Mouse (Mus musculus) hindbrain, embryonic 12.5 days (tissue): ENCODE measurements around the gene Cep250. TPM values are rescaled to one million over a fixed set of nuclear protein-coding genes. Genes with fewer than 3 reads are reported as not detected.

Experiments used
- ATAC-seq: fragments of 200-750 bp; cut with Nextera tagmentation; 2 replicates; pipeline ENCODE4 v1.8.0; 2017; ENCODE audit warnings: moderate TSS enrichment; ENCODE audit not compliant: low FRiP score
- H3K27ac ChIP-seq: fragments of 300-500 bp; sonication (generic); 2 replicates; pipeline ENCODE4 v1.5.1; 2016; ENCODE audit warnings: mild to moderate bottlenecking
- H3K27me3 ChIP-seq: fragments of 300-500 bp; sonication (generic); 2 replicates; pipeline ENCODE4 v1.6.1; 2016; ENCODE audit warnings: mild to moderate bottlenecking
- H3K36me3 ChIP-seq: fragments of 300-500 bp; sonication (generic); 2 replicates; pipeline ENCODE4 v1.6.1; 2016; ENCODE audit warnings: mild to moderate bottlenecking
- H3K4me1 ChIP-seq: fragments of 300-500 bp; sonication (generic); 2 replicates; pipeline ENCODE4 v1.6.1; 2016
- H3K4me2 ChIP-seq: fragments of 300-500 bp; sonication (generic); replicated peaks from 2 replicates; pipeline ENCODE4 v1.6.1; 2016; ENCODE audit warnings: mild to moderate bottlenecking
- H3K4me3 ChIP-seq: fragments of 300-500 bp; sonication (generic); 2 replicates; pipeline ENCODE4 v1.5.1; 2016; ENCODE audit warnings: mild to moderate bottlenecking
- H3K9ac ChIP-seq: fragments of 300-500 bp; sonication (generic); 2 replicates; pipeline ENCODE4 v1.6.1; 2016; ENCODE audit warnings: mild to moderate bottlenecking, moderate library complexity
- H3K9me3 ChIP-seq: fragments of 300-500 bp; sonication (generic); replicated peaks from 2 replicates; pipeline ENCODE4 v1.6.1; 2016; ENCODE audit warnings: mild to moderate bottlenecking
- WGBS: fragments of 180-500 bp; shearing (Covaris S2); methylation state at CpG from one replicate; pipeline ENCODE4 v1.1.7; 2016; 5-methylcytosine and 5-hydroxymethylcytosine counted together
- polyA plus RNA-seq: library from polyadenylated mRNA; unstranded; fragments of >200 nt; fragmentation: Nextera tagmentation; extraction: Ambion mirVana; gene quantifications from 2 replicates; pipeline ENCODE4 v1.2.1, GENCODE M21; 2016

Cep250 gene
- polyA plus RNA-seq, 1 experiment from 2014 or later, result 26.9 TPM

DNA sequence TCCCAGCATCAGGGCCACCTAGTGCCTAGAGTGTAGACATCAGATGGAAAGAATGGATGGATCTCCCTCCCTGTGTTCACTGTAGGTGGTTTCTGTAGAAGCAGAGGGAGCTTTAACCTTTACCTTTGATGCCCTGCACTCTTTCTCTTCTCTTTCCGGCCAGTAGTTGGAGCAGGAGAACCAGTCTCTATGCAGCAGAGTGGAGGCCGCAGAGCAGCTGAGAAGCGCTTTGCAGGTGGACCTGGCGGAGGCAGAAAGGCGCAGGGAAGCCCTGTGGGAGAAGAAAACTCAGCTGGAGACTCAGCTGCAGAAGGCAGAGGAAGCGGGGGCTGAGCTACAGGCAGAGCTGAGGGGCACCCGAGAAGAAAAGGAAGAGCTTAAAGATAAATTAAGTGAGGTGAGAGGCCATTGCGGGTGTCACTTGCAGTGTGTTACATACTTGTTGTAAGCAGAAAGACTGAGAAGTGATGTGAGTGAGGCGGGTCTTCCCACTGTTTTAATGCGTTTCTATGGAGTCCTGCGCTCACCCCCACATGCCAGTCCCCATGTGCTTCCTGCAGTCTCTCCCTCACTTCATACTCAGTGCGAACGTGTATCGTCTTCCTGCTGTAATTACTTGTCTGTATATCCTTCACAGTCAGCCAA lies 18.0 kb downstream of the Cep250 start:
- no peak overlapping the region for H3K4me2 ChIP-seq
- no peaks in the 10 kb centered on the region for H3K9me3 ChIP-seq
- H3K27me3 ChIP-seq, result no peaks in the 10 kb centered on the region
- H3K27ac ChIP-seq, result no peak overlapping the region
- no peak for ATAC-seq
- H3K36me3 ChIP-seq, result peaks cover 88% of the 10 kb centered on the region
- H3K4me3 ChIP-seq, result no peak overlapping the region
- no peak overlapping the region for H3K9ac ChIP-seq
- WGBS, result 83% methylated on average over 14 of the region's 14 CpGs
- H3K4me1 ChIP-seq, result no peaks in the 10 kb centered on the region

DNA sequence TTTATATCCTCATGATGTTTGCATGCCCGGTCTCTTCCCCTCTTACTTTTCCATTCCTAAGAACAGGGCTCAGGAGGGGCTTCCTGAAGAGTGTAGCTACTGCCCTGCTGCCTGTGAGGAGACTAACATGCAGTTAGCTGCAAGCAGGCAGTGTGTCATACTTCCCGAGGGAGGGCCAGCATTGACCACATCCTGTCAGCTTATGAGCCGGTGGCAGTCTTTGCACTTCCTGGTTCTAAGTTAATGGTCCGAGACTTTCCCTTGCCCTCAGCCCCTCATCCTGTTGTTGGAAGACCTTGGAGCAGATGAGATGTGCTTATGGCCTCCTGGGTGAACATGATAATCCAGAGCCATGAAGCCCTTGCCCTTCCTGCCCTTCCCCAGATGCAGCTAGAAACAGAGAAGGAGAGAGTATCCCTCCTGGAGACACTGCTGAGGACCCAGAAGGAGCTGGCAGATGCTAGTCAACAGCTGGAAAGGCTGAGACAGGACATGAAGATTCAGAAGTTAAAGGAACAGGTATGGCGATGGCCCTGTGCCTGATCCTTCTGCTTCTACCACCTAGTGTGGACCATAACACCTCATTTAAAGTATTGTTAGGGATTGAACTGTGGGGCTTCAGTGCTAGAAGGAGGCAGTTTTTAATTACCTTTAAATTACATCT lies 23.2 kb downstream of the Cep250 start:
- 94% methylated on average over 5 of the region's 5 CpGs for WGBS
- peaks cover 89% of the 10 kb centered on the region for H3K36me3 ChIP-seq
- ATAC-seq, result no peak
- no peaks in the 10 kb centered on the region for H3K27me3 ChIP-seq
- H3K9ac ChIP-seq, result no peak overlapping the region
- H3K4me2 ChIP-seq, result no peak overlapping the region
- H3K9me3 ChIP-seq, result no peaks in the 10 kb centered on the region
- no peak overlapping the region for H3K27ac ChIP-seq
- no peaks in the 10 kb centered on the region for H3K4me1 ChIP-seq
- H3K4me3 ChIP-seq, result no peak overlapping the region

DNA sequence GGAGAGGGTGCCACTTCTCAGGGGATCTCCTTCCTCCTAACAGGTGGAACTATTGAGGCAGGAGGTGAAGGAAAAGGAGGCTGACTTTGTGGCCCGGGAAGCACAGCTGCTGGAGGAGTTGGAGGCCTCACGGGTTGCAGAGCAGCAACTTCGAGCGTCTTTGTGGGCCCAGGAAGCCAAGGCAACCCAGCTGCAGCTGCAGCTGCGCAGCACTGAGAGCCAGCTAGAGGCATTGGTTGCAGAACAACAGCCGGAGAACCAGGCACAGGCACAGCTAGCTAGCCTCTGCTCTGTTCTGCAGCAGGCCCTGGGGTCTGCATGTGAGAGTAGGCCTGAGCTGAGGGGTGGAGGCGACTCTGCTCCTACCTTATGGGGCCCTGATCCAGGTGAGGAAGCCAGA lies 29.5 kb downstream of the Cep250 start:
- ATAC-seq, result no peak
- H3K9me3 ChIP-seq, result no peaks in the 10 kb centered on the region
- no peaks in the 10 kb centered on the region for H3K27me3 ChIP-seq
- no peak overlapping the region for H3K9ac ChIP-seq
- H3K27ac ChIP-seq, result no peak overlapping the region
- no peaks in the 10 kb centered on the region for H3K4me1 ChIP-seq
- H3K4me2 ChIP-seq, result no peak overlapping the region
- H3K36me3 ChIP-seq, result peaks cover 96% of the 10 kb centered on the region
- 85% methylated on average over 7 of the region's 7 CpGs for WGBS
- H3K4me3 ChIP-seq, result no peak overlapping the region

DNA sequence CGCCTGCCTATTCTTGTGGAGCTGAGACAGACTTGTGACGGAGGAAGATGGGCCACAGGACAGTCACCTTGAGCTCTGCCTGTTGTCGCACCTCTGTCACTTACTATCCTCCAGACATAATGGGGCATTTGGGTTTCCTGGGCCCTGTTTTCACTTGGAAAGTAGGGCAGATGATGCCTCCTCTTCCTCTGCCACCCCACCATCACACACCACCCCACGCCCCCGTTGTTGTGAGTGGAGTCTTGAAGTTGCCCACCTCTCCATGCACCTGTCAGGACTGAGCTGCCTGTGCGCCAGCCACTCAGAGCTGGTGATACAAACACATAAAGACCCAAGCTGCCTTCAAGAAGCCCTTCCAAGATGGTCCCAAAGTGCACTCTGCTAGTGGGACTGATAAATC lies 30.9 kb downstream of the Cep250 start:
- no peak for ATAC-seq
- 96% methylated on average over 6 of the region's 6 CpGs for WGBS

DNA sequence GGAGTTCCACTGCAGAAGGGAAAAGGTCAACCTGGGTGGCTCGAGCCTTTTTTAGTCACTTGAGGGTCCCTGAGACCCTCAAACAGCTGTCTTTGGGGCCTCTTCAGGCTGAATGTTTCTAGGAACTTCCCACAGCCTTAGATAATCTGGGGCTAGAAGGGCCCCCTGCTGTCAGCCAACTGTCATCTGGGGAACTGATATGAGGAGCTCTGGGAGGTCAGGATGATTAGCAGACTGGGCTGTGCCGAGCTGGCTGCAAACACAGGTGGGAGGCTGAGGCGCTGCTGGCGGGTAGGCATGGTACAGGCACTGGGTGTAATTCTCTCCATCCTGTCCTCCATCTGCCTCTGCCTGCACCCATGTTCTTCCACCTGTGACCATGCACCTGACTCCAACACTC lies 32.8 kb downstream of the Cep250 start:
- WGBS, result 83% methylated on average over 4 of the region's 4 CpGs
- Histone ChIP-seq H3K4me2 (no peak overlapping the region), H3K4me3 (no peak overlapping the region), H3K9me3 (no peaks in the 10 kb centered on the region), H3K36me3 (peaks cover 98% of the 10 kb centered on the region), H3K9ac (no peak overlapping the region), H3K27ac (no peak overlapping the region), H3K4me1 (no peaks in the 10 kb centered on the region), H3K27me3 (no peaks in the 10 kb centered on the region)
- no peak for ATAC-seq

More for the DNA sequence above, 30.9 kb downstream of the Cep250 start:
- peaks cover 97% of the 10 kb centered on the region for H3K36me3 ChIP-seq
- H3K9ac ChIP-seq, result no peak overlapping the region
- H3K4me1 ChIP-seq, result no peaks in the 10 kb centered on the region
- no peaks in the 10 kb centered on the region for H3K9me3 ChIP-seq
- no peak overlapping the region for H3K4me3 ChIP-seq
- H3K27me3 ChIP-seq, result no peaks in the 10 kb centered on the region
- H3K4me2 ChIP-seq, result no peak overlapping the region
- H3K27ac ChIP-seq, result no peak overlapping the region

DNA sequence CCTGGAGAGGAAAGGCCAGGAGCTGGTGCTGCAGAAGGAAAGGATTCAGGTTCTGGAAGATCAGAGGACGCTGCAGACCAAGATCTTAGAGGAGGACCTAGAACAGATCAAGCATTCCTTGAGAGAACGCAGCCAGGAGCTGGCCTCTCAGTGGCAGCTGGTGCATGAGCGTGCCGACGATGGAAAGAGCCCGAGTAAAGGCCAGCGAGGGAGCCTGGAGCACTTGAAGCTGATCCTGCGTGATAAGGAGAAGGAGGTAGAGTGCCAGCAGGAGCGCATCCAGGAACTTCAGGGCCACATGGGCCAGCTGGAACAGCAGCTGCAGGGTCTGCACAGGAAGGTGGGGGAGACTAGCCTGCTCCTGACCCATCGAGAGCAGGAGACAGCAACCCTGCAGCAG lies 34.9 kb downstream of the Cep250 start:
- H3K4me2 ChIP-seq, result no peak overlapping the region
- H3K27ac ChIP-seq, result no peak overlapping the region
- no peaks in the 10 kb centered on the region for H3K4me1 ChIP-seq
- H3K9ac ChIP-seq, result no peak overlapping the region
- no peak overlapping the region for H3K4me3 ChIP-seq
- H3K9me3 ChIP-seq, result no peaks in the 10 kb centered on the region
- peaks cover 98% of the 10 kb centered on the region for H3K36me3 ChIP-seq
- no peak for ATAC-seq
- WGBS, result 97% methylated on average over 10 of the region's 10 CpGs
- no peaks in the 10 kb centered on the region for H3K27me3 ChIP-seq

DNA sequence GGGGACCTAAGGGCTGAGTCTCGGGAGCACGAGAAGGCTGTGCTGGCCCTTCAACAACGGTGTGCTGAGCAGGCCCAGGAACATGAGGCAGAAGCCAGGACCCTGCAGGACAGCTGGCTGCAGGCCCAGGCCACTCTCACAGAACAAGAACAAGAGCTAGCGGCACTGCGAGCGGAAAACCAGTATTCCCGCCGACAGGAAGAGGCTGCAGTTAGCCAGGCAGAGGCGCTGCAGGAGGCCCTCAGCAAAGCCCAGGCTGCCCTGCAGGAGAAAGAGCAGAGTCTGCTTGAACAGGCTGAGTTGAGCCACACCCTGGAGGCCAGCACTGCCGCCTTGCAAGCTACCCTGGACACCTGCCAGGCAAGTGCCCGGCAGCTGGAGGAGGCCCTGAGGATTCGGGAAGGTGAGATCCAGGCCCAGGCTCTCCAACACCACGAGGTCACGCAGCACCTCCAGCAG lies 35.6 kb downstream of the Cep250 start:
- WGBS, result 85% methylated on average over 14 of the region's 14 CpGs
- Histone ChIP-seq H3K9ac (peak overlapping the region; percentile 23; the same call in 1 of the 2 replicates), H3K4me3 (no peak overlapping the region), H3K36me3 (peaks cover 96% of the 10 kb centered on the region), H3K4me1 (no peaks in the 10 kb centered on the region), H3K9me3 (no peaks in the 10 kb centered on the region), H3K27ac (no peak overlapping the region), H3K4me2 (no peak overlapping the region), H3K27me3 (no peaks in the 10 kb centered on the region)
- no peak for ATAC-seq

DNA sequence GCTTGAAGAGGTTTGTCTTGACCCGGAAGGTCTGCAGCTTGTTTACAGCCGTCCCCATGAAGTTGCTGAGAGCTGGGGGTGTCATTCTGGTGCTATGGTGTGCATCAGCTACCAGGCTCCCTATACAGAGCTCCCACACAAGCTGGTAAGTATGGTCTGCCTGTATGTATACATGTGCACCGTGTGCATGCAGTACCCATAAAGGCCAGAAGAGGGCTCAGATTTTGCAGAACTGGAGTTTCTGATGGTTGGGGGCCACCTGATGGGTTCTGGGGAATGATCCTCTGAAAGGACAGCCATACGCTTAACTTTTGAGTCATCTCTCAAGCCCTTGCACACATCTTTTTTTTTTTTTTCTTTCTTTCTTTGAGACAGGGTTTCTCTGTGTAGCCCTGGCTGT lies 49.1 kb downstream of the Cep250 start:
- ATAC-seq, result no peak
- no peak overlapping the region for H3K4me2 ChIP-seq
- H3K36me3 ChIP-seq, result peaks cover 18% of the 10 kb centered on the region
- H3K4me3 ChIP-seq, result no peak overlapping the region
- 86% methylated on average over 4 of the region's 4 CpGs for WGBS
- no peak overlapping the region for H3K9ac ChIP-seq
- peaks cover 9% of the 10 kb centered on the region for H3K4me1 ChIP-seq
- no peak overlapping the region for H3K27ac ChIP-seq
- H3K27me3 ChIP-seq, result no peaks in the 10 kb centered on the region
- H3K9me3 ChIP-seq, result no peaks in the 10 kb centered on the region; the same call in 1 of the 2 replicates

DNA sequence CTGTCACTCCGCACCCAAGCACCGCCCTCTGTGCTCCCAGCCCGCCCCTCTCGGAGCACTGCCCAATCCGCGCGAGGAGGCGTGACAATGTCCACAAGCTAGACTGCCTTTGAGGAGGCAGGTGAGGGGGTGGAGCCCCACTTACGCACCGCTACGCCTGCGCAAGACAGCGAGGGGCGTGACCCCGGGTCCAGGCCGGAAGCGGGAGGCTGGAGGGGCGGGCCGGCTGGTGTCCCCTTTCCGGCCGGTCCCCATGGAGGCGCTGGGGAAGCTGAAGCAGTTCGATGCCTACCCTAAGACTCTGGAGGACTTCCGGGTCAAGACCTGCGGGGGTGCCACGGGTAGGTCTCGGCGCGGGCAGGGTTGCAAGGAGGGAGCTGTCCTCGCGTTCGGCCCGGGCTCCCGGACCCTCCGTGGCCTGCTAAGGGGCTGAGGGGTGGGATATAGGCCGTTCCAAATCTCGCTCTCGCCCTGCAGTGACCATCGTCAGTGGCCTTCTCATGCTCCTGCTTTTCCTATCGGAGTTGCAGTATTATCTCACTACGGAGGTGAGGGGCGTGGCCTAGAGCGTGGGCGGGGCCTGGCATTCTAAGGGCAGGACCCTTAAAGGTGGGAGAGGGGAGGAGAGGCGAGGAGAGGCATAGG lies 51.8 kb downstream of the Cep250 start, which contains the start of the genes 6430550D23Rik and Ergic3:
6430550D23Rik (minus strand) TSS at position 90 of the 645 bp plus-strand sequence.
Ergic3 (plus strand) TSS at position 158 of the 645 bp plus-strand sequence.
- peak; percentile 99 for ATAC-seq
- H3K36me3 ChIP-seq, result peaks cover 31% of the 10 kb centered on the region
- peak within 1 kb of the TSS; percentile 66 for H3K4me3 ChIP-seq
- H3K27me3 ChIP-seq, result no peaks in the 10 kb centered on the region
- no peaks in the 10 kb centered on the region; the same call in 1 of the 2 replicates for H3K9me3 ChIP-seq
- H3K4me2 ChIP-seq, result peak within 1 kb of the TSS; percentile 73
- H3K27ac ChIP-seq, result peak within 1 kb of the TSS; percentile 73
- under 1% methylated on average over 45 of the region's 45 CpGs for WGBS
- peak within 1 kb of the TSS; percentile 76 for H3K9ac ChIP-seq
- H3K4me1 ChIP-seq, result peaks cover 9% of the 10 kb centered on the region

DNA sequence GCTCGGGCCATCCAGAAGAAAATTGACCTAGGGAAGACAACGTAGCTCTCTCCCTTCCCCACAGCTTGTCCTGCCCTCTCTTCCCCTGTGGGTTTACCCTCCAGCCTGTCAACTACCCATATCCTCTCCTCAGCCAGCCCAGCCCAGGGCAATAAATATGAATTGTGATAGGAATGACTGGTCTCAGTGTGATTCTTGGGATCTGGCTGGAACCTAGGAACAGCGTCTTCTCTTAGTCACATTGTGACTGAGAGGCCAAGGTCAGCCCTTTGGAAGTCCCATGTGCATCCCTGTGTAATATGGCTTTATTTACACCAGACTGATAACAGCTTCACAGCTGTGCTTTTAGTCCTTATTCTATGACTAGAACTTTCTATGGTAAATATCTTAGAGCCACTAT lies 61.8 kb downstream of the Cep250 start:
- H3K9me3 ChIP-seq, result no peaks in the 10 kb centered on the region
- no peak overlapping the region for H3K4me3 ChIP-seq
- H3K27me3 ChIP-seq, result no peaks in the 10 kb centered on the region
- 89% methylated on average over 3 of the region's 3 CpGs for WGBS
- no peak for ATAC-seq
- no peaks in the 10 kb centered on the region for H3K4me1 ChIP-seq
- peaks cover 69% of the 10 kb centered on the region for H3K36me3 ChIP-seq
- no peak overlapping the region for H3K27ac ChIP-seq
- H3K4me2 ChIP-seq, result no peak overlapping the region
- H3K9ac ChIP-seq, result no peak overlapping the region

DNA sequence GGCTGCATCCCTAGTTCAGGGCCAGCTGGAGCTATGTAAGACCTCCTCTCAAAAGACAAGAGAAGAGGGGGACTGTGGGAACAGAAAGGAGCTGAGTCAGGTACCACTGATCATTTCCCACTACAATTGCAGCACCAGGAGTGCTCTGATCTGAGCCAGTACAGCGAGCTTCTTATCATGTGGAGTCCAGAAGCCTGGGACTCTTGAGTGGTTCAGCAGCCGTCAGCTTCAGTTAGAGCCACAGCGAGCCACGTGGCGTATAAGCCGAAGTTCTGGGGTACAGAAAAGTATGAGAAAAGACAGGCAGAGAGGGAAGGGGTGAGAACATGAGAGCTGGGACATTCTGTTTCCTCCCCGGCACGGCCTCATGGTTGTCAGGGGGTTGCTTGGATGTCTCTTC lies 65.0 kb downstream of the Cep250 start:
- no peak overlapping the region for H3K27ac ChIP-seq
- H3K4me1 ChIP-seq, result no peaks in the 10 kb centered on the region
- H3K4me2 ChIP-seq, result no peak overlapping the region
- 96% methylated on average over 8 of the region's 8 CpGs for WGBS
- H3K27me3 ChIP-seq, result no peaks in the 10 kb centered on the region
- no peaks in the 10 kb centered on the region for H3K9me3 ChIP-seq
- ATAC-seq, result no peak
- no peak overlapping the region for H3K9ac ChIP-seq
- H3K4me3 ChIP-seq, result no peak overlapping the region
- peaks cover 38% of the 10 kb centered on the region for H3K36me3 ChIP-seq

DNA sequence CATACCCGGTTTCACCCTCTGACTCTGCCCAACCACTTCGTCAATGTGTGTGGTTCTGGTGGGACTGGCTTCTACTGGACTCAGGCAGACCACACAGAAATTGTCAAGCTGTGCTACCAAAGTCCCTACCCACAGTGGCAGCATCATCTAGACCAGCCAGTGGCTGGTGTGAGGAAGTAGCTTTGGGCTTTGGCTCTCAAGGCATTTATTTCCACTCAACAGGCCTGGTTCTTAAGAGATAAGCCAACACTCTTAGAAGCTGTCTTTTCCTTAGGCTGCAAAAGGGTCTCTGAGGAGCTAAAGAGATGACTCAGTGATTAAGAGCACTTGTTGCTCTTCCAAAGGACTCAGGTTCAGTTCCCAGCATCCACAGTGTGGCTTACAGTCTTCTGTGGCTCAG lies 65.5 kb downstream of the Cep250 start:
- no peak for ATAC-seq
- 87% methylated on average over 2 of the region's 2 CpGs for WGBS

More for the DNA sequence above, 65.5 kb downstream of the Cep250 start:
- Histone ChIP-seq H3K4me1 (no peaks in the 10 kb centered on the region), H3K4me2 (no peak overlapping the region), H3K27me3 (no peaks in the 10 kb centered on the region), H3K9ac (no peak overlapping the region), H3K4me3 (no peak overlapping the region), H3K27ac (no peak overlapping the region), H3K9me3 (no peaks in the 10 kb centered on the region), H3K36me3 (peaks cover 32% of the 10 kb centered on the region)
